Mouse (Mus musculus): ENCODE measurements around the gene Mertk. TPM values are rescaled to one million over a fixed set of nuclear protein-coding genes. Genes with fewer than 3 reads are reported as not detected.

Gene Mertk
- 5.4 and 6.0 TPM in 2 replicates for polyA plus RNA-seq (2012; rRNA removed)

DNA sequence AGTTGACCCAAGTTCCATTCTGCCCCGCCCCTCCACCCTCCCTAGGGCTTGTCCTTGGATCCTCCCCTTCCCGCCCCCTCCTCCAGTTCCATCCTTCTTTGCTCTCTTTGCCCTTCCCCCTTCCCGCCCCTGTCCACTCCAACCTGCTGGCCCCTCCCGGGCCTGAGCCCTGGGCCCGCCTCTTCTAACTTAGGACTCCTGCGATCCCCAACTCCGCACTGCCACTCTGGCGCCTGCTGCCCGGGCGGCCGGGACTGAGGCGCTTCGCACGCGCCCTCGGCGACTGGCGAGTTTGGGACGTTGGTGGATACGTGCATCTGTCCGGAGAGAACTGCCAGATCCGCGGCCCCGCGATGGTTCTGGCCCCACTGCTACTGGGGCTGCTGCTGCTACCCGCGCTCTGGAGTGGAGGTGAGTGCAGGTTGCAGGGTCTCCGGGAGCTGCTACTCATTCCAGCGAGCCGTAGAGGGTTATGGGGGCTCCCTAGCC, at the start of gene Mertk:
Gene Mertk, plus strand, starts transcription at position 264 of the 489 bp plus-strand sequence.

DNA sequence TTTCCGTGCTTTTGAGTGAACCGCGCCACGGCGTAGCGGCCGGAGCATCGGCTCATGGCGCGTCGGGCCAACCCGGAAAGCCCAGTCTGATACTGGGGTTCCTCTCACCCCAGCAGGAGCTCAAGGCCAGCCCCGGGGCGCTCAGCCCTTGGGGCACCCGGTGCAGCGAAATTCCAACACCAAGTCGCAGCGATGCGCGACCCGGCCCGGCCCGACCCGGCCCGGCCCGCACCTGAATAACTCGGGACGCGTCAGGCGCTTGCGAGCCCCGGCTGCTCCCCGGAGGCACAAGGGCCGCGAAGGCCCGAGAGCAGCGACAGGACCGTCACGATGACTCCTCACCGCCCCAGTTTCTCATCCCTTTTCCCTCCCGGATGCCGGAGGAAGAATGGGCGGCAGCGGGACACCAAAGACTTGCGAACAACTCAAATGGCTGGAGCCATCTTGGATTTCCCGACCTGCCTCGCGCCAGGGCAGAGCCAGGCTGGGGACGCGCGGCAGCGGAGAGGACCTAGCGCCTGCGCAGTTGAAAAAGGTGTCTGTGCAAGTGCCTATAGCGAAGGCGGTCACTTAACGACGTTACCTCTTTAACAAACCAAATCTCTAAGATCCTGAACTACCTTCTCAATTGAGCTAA, 11.7 kb upstream of the Mertk start, which contains the start of gene Anapc1:
Gene Anapc1, minus strand, starts transcription at position 471 of the 637 bp plus-strand sequence.

DNA sequence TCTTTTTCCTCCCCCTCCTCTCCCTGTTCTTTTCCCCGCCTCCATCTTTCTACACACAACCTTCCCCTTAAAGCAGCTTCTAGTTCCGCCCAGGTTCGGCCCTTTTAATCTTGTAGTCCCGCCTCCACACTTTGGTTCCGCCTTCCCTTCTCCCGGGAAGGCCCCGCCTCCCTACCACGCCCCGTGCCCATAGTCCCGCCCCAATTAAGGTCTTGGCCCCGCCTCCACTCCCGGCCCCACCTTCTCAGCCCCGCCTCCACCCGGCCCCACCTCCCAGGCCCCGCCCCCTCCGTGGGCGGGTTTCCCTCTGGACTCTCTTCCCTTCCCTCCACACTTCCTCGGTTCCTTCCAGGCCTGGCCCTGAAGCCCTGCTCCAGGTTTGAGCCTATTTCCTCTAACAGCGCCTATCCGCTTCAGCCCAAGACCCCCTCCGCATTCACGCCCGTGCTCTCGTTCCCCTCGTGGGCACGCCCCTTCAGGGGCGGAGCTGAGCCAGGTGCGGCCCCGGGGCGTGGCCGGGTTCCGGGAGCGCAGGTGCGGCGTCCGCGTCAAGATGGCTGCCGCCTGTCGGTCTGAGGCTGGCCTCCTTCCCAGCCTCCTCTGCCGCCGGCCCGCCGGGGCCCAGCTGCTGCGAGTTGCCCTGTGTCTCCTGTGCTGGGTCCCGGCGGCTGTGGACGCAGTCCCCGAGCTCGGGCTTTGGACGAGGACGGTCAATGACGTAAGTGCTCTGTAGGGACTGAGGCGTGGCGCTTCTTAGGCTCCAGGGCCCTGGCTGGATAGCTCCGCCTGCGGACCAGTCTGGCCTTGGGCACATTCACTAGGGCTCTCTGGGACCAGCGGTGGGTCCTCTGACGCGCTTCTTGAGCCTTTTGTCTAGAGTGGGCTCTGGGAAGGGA, 119.3 kb downstream of the Mertk start, which contains the start of gene Tmem87b:
Gene Tmem87b, plus strand, starts transcription at position 333 of the 896 bp plus-strand sequence.

Other genes starting within 250 kb of the Mertk start
- gene Spdye4c, start 107.7 kb upstream of the Mertk start, polyA plus RNA-seq (2012; rRNA removed), result not detected in 2 replicates
- gene Anapc1, start 11.6 kb upstream of the Mertk start, polyA plus RNA-seq (2012; rRNA removed), result 13.5 and 16.4 TPM in 2 replicates
- 8.0 and 8.6 TPM in 2 replicates for gene Tmem87b, start 119.2 kb downstream of the Mertk start, polyA plus RNA-seq (2012; rRNA removed)
- gene Fbln7, start 164.0 kb downstream of the Mertk start, polyA plus RNA-seq (2012; rRNA removed), result 0.12 and 0.13 TPM in 2 replicates
- 1.9 and 2.2 TPM in 2 replicates for gene Zc3h8, start 245.1 kb downstream of the Mertk start, polyA plus RNA-seq (2012; rRNA removed)

All from liver, embryonic 18 days (tissue).